Mouse (Mus musculus) left cerebral cortex, adult 2 months (tissue): ENCODE data around the gene Tex264. TPM values are rescaled to one million over a fixed set of nuclear protein-coding genes. Genes with fewer than 3 reads are reported as not detected.

Experiments
- DNase-seq, 2 experiments: peaks; one replicate each; pipeline ENCODE4 v3.0.0; 2021 to 2022; ENCODE audit warnings: low spot score in 2 of 2, mixed read lengths in 1 of 2; ENCODE audit errors: extremely low spot score in 1 of 2
- H3K27ac ChIP-seq: fragments of 200-600 bp; 2 replicates; pipeline ENCODE4 v1.8.1; 2022
- H3K4me3 ChIP-seq: fragments of 200-600 bp; 2 replicates; pipeline ENCODE4 v1.8.1; 2022
- CTCF ChIP-seq: fragments of 200-600 bp; IDR thresholded peaks from 2 replicates; pipeline ENCODE4 v1.8.1; 2022; ENCODE audit warnings: antibody characterized with exemption, mild to moderate bottlenecking, moderate library complexity
- intact Hi-C: fragments of 180-260 bp; cut with DNase I; formaldehyde crosslinking; loops from one replicate; pipeline ENCODE4 v1.15.1; 2025
- total RNA-seq, 2 experiments: library from RNA; stranded (reverse); gene quantifications; 2 replicates each; pipeline ENCODE4 v1.2.3; 2021

Gene Tex264
- total RNA-seq, 2 experiments from 2014 or later, result 92.2 to 98.1 TPM

GRCm38 (mm10) chr9:106686983-106687650, 1.4 kb upstream of the Tex264 start:
- intact Hi-C loops, result loop anchor here (1.0 to 10.0 kb wide), 4 partner anchors 102 to 608 kb away; partner anchors contain the start of genes Cish, Dcaf1, Rad54l2 and Rbm15b
- DNase-seq, result peak; percentile 64 to 65
- H3K27ac ChIP-seq, result no peak overlapping the region

GRCm38 (mm10) chr9:106684918-106685248, 844 bp downstream of the Tex264 start:
- Histone ChIP-seq H3K27ac (peak overlapping the region; percentile 95), H3K4me3 (peak overlapping the region; percentile 52)
- DNase-seq, result no peak
- no peak for TF ChIP-seq CTCF
- intact Hi-C loops, result loop anchor here (10.0 kb wide), 1 partner anchor 610 kb away; the partner anchor contains the start of gene Cish

More at GRCm38 (mm10) chr9:106686983-106687650, 1.4 kb upstream of the Tex264 start:
- no peak overlapping the region for H3K4me3 ChIP-seq
- TF ChIP-seq CTCF, result peak; percentile 89

GRCm38 (mm10) chr9:106684093-106684872, 1.4 kb downstream of the Tex264 start:
- Histone ChIP-seq H3K27ac (peak overlapping the region; percentile 95; the same call in 1 of the 2 replicates), H3K4me3 (peak overlapping the region; percentile 52)
- no peak for TF ChIP-seq CTCF
- intact Hi-C loops, result loop anchor here (10.0 kb wide), 1 partner anchor 611 kb away; the partner anchor contains the start of gene Cish
- no peak for DNase-seq

- intact Hi-C loops, result loop anchor here (10.0 kb wide), 1 partner anchor 614 kb away; the partner anchor contains the start of gene Cish
- no peak for TF ChIP-seq CTCF
- DNase-seq, result peak in 1 of 2 experiments; percentile 10
- H3K4me3 ChIP-seq, result no peak overlapping the region
- no peak overlapping the region for H3K27ac ChIP-seq
Measured at GRCm38 (mm10) chr9:106681026-106681425, 4.7 kb downstream of the Tex264 start.

GRCm38 (mm10) chr9:106678242-106678641, 7.5 kb downstream of the Tex264 start:
- peak overlapping the region; percentile 40; the same call in 1 of the 2 replicates for H3K27ac ChIP-seq
- DNase-seq, result peak in 1 of 2 experiments; percentile 11
- H3K4me3 ChIP-seq, result no peak overlapping the region
- no peak for TF ChIP-seq CTCF
- intact Hi-C loops, result no loop called here

GRCm38 (mm10) chr9:106677702-106678101, 8.0 kb downstream of the Tex264 start:
- Histone ChIP-seq H3K27ac (0 out of 2 replicates have a peak overlapping the region, but pooled peaks have one; percentile 24), H3K4me3 (no peak overlapping the region)
- no peak for TF ChIP-seq CTCF
- DNase-seq, result peak in 1 of 2 experiments; percentile 9
- intact Hi-C loops, result no loop called here

- TF ChIP-seq CTCF, result no peak
- no peak for DNase-seq
- intact Hi-C loops, result no loop called here
- H3K27ac ChIP-seq, result peak overlapping the region; percentile 41
- H3K4me3 ChIP-seq, result no peak overlapping the region
Measured at GRCm38 (mm10) chr9:106676571-106676970, 9.2 kb downstream of the Tex264 start.

GRCm38 (mm10) chr9:106675965-106676364, 9.8 kb downstream of the Tex264 start:
- no peak for TF ChIP-seq CTCF
- peak overlapping the region; percentile 41 for H3K27ac ChIP-seq
- no peak overlapping the region for H3K4me3 ChIP-seq
- intact Hi-C loops, result no loop called here
- DNase-seq, result peak in 1 of 2 experiments; percentile 44

GRCm38 (mm10) chr9:106675480-106675879, 10.2 kb downstream of the Tex264 start:
- H3K27ac ChIP-seq, result peak overlapping the region; percentile 41; the same call in 1 of the 2 replicates
- no peak overlapping the region for H3K4me3 ChIP-seq
- intact Hi-C loops, result no loop called here
- peak; percentile 80 to 87 for DNase-seq
- peak; percentile 98 for TF ChIP-seq CTCF

- Histone ChIP-seq H3K27ac (no peak overlapping the region), H3K4me3 (no peak overlapping the region)
- DNase-seq, result no peak
- intact Hi-C loops, result no loop called here
- TF ChIP-seq CTCF, result no peak
Measured at GRCm38 (mm10) chr9:106673860-106674259, 11.9 kb downstream of the Tex264 start.

- intact Hi-C loops, result no loop called here
- Histone ChIP-seq H3K27ac (peak overlapping the region; percentile 97), H3K4me3 (no peak overlapping the region)
- TF ChIP-seq CTCF, result no peak
- no peak for DNase-seq
Measured at GRCm38 (mm10) chr9:106664856-106665255, 20.9 kb downstream of the Tex264 start.

- no peak for TF ChIP-seq CTCF
- DNase-seq, result peak; percentile 72 to 78
- Histone ChIP-seq H3K27ac (peak overlapping the region; percentile 97), H3K4me3 (no peak overlapping the region)
- intact Hi-C loops, result no loop called here
Measured at GRCm38 (mm10) chr9:106664433-106664832, 21.3 kb downstream of the Tex264 start.
